Mouse (Mus musculus) liver, postnatal 0 days (tissue): Measurements from ENCODE around the gene St3gal5.

Experiments
- CTCF ChIP-seq: sonication (generic); IDR thresholded peaks from 2 replicates; pipeline ENCODE4 v1.5.1; 2016; ENCODE audit warnings: antibody characterized with exemption, low read depth
- EP300 ChIP-seq: IDR thresholded peaks from 2 replicates; pipeline ENCODE4 v1.6.1; 2016; ENCODE audit warnings: antibody characterized with exemption, low read depth, mild to moderate bottlenecking

DNA sequence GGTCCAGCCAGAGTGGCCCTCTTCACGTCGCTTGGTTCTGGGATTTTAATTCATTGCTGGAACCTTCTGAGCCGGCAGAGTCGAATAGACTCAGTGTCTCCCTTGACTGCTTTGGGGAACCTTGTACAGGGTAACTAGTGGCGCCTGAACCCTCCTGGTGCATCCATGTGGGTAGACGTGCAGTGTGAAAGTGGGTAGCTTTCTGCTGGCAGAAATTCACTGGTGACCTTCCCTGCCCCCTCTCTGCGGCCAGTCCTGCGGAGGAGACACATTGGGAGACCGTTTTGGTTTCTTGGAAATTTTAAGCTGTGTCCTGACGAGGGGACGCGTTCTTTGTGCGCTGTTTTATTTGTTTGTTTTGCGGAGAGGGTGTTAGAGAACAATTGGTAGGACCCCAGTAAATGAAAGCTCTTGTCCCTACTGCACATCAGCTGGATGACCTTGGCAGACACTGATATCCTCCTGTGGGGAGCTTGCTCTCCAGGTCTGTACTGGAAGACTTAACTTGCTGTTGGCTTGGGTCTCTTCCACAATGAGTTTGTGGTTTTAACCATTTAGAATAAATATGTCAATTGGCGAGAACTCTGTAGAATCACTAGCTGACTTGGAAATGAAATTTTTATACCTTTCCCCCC is 746 bp downstream of the St3gal5 start:
- TF ChIP-seq CTCF (no peak), EP300 (no peak)
